Mouse (Mus musculus): Measurements from ENCODE around the gene Lgals9. TPM values are rescaled to one million over a fixed set of nuclear protein-coding genes. Genes with fewer than 3 reads are reported as not detected.
"Not testable (repeated sequence)": the region's sequence is repeated elsewhere in the genome, so short reads cannot be mapped to it uniquely, and the experiment has no call there.

Gene Lgals9
- polyA plus RNA-seq, 1 experiment from 2014 or later = 9.0 TPM

- Histone ChIP-seq H3K27me3 (no peaks in the 10 kb centered on the region), H3K9ac (no peak overlapping the region), H3K9me3 (no peaks in the 10 kb centered on the region), H3K4me3 (no peak overlapping the region), H3K4me2 (replicated peaks) (no peak overlapping the region), H3K4me1 (no peaks in the 10 kb centered on the region; the same call in none of the 2 replicates), H3K27ac (no peak overlapping the region), H3K36me3 (no peaks in the 10 kb centered on the region)
- ATAC-seq (ENCODE audit: insufficient number of reproducible peaks, insufficient read depth, low FRiP score, low TSS enrichment) = no peak
- 87% methylated on average over 14 of the region's 14 CpGs for WGBS
Observed at GRCm38 (mm10) chr11:79005578-79006394, 21.0 kb upstream of the Lgals9 start.

- H3K9ac ChIP-seq = no peak overlapping the region
- no peak for ATAC-seq (ENCODE audit: insufficient number of reproducible peaks, insufficient read depth, low FRiP score, low TSS enrichment)
- WGBS = 75% methylated on average over 10 of the region's 10 CpGs
Observed at GRCm38 (mm10) chr11:79003769-79004638, 19.3 kb upstream of the Lgals9 start.

GRCm38 (mm10) chr11:79003053-79003768 is 18.5 kb upstream of the Lgals9 start:
- no peaks in the 10 kb centered on the region for H3K36me3 ChIP-seq
- no peaks in the 10 kb centered on the region for H3K9me3 ChIP-seq
- no peak for ATAC-seq (ENCODE audit: insufficient number of reproducible peaks, insufficient read depth, low FRiP score, low TSS enrichment)
- WGBS = 68% methylated on average over 11 of the region's 11 CpGs
- H3K4me2 ChIP-seq (replicated peaks) = no peak overlapping the region
- no peak overlapping the region for H3K9ac ChIP-seq
- H3K27ac ChIP-seq = no peak overlapping the region
- no peaks in the 10 kb centered on the region for H3K27me3 ChIP-seq
- H3K4me1 ChIP-seq = no peaks in the 10 kb centered on the region; the same call in none of the 2 replicates
- H3K4me3 ChIP-seq = no peak overlapping the region

More at GRCm38 (mm10) chr11:79003769-79004638, 19.3 kb upstream of the Lgals9 start:
- H3K4me2 ChIP-seq (replicated peaks) = no peak overlapping the region
- no peaks in the 10 kb centered on the region for H3K9me3 ChIP-seq
- no peak overlapping the region for H3K4me3 ChIP-seq
- no peaks in the 10 kb centered on the region for H3K36me3 ChIP-seq
- H3K4me1 ChIP-seq = no peaks in the 10 kb centered on the region; the same call in none of the 2 replicates
- no peak overlapping the region for H3K27ac ChIP-seq
- H3K27me3 ChIP-seq = no peaks in the 10 kb centered on the region

GRCm38 (mm10) chr11:79002551-79002951 is 17.8 kb upstream of the Lgals9 start:
- ATAC-seq (ENCODE audit: insufficient number of reproducible peaks, insufficient read depth, low FRiP score, low TSS enrichment) = no peak
- WGBS = 51% methylated on average over 5 of the region's 5 CpGs
- Histone ChIP-seq H3K9ac (no peak overlapping the region), H3K9me3 (no peaks in the 10 kb centered on the region), H3K4me3 (no peak overlapping the region), H3K4me2 (replicated peaks) (no peak overlapping the region), H3K4me1 (no peaks in the 10 kb centered on the region; the same call in none of the 2 replicates), H3K27ac (no peak overlapping the region), H3K36me3 (no peaks in the 10 kb centered on the region), H3K27me3 (no peaks in the 10 kb centered on the region)

GRCm38 (mm10) chr11:79001871-79002270 is 17.1 kb upstream of the Lgals9 start:
- no peak overlapping the region for H3K4me2 ChIP-seq (replicated peaks)
- no peaks in the 10 kb centered on the region for H3K27me3 ChIP-seq
- H3K4me3 ChIP-seq = no peak overlapping the region
- H3K36me3 ChIP-seq = no peaks in the 10 kb centered on the region
- H3K9ac ChIP-seq = no peak overlapping the region
- H3K4me1 ChIP-seq = no peaks in the 10 kb centered on the region; the same call in none of the 2 replicates
- no peak for ATAC-seq (ENCODE audit: insufficient number of reproducible peaks, insufficient read depth, low FRiP score, low TSS enrichment)
- H3K9me3 ChIP-seq = peaks cover 2% of the 10 kb centered on the region; the same call in 1 of the 2 replicates
- no peak overlapping the region for H3K27ac ChIP-seq
- WGBS = 81% methylated on average over 4 of the region's 4 CpGs

GRCm38 (mm10) chr11:78999118-78999517 is 14.4 kb upstream of the Lgals9 start:
- Histone ChIP-seq H3K27me3 (no peaks in the 10 kb centered on the region), H3K36me3 (no peaks in the 10 kb centered on the region), H3K4me2 (replicated peaks) (no peak overlapping the region), H3K4me3 (no peak overlapping the region), H3K27ac (no peak overlapping the region), H3K9me3 (peaks cover 7% of the 10 kb centered on the region; the same call in 1 of the 2 replicates), H3K4me1 (no peaks in the 10 kb centered on the region; the same call in none of the 2 replicates), H3K9ac (no peak overlapping the region)
- ATAC-seq (ENCODE audit: insufficient number of reproducible peaks, insufficient read depth, low FRiP score, low TSS enrichment) = no peak
- WGBS = 68% methylated on average over 6 of the region's 6 CpGs

- not testable (repeated sequence) for H3K9ac ChIP-seq; ATAC-seq (ENCODE audit: insufficient number of reproducible peaks, insufficient read depth, low FRiP score, low TSS enrichment); H3K27ac ChIP-seq; H3K4me1 ChIP-seq; H3K4me3 ChIP-seq; H3K4me2 ChIP-seq (replicated peaks); H3K27me3 ChIP-seq; H3K9me3 ChIP-seq; H3K36me3 ChIP-seq
- 68% methylated on average over 5 of the region's 5 CpGs for WGBS
Observed at GRCm38 (mm10) chr11:78990875-78991543, 6.3 kb upstream of the Lgals9 start.

GRCm38 (mm10) chr11:78990096-78990495 is 5.3 kb upstream of the Lgals9 start:
- Histone ChIP-seq H3K9ac (no peak overlapping the region), H3K4me2 (replicated peaks) (no peak overlapping the region), H3K4me1 (no peaks in the 10 kb centered on the region), H3K9me3 (peaks cover 7% of the 10 kb centered on the region; the same call in 1 of the 2 replicates), H3K4me3 (no peak overlapping the region), H3K36me3 (no peaks in the 10 kb centered on the region), H3K27ac (no peak overlapping the region), H3K27me3 (no peaks in the 10 kb centered on the region)
- ATAC-seq (ENCODE audit: insufficient number of reproducible peaks, insufficient read depth, low FRiP score, low TSS enrichment) = no peak
- 93% methylated on average over 9 of the region's 9 CpGs for WGBS

- not testable (repeated sequence) for H3K4me2 ChIP-seq (replicated peaks); H3K36me3 ChIP-seq; H3K4me1 ChIP-seq; H3K9me3 ChIP-seq; H3K4me3 ChIP-seq; ATAC-seq (ENCODE audit: insufficient number of reproducible peaks, insufficient read depth, low FRiP score, low TSS enrichment); H3K27me3 ChIP-seq; H3K9ac ChIP-seq; H3K27ac ChIP-seq
- 91% methylated on average over 11 of the region's 11 CpGs for WGBS
Observed at GRCm38 (mm10) chr11:78989206-78989605, 4.5 kb upstream of the Lgals9 start.

GRCm38 (mm10) chr11:78986311-78987002 is 1.7 kb upstream of the Lgals9 start:
- Histone ChIP-seq H3K27me3 (no peaks in the 10 kb centered on the region), H3K4me3 (no peak overlapping the region), H3K9ac (no peak overlapping the region), H3K4me1 (no peaks in the 10 kb centered on the region), H3K36me3 (no peaks in the 10 kb centered on the region), H3K27ac (no peak overlapping the region), H3K4me2 (replicated peaks) (no peak overlapping the region), H3K9me3 (peaks cover 4% of the 10 kb centered on the region; the same call in 1 of the 2 replicates)
- WGBS = 88% methylated on average over 10 of the region's 10 CpGs
- ATAC-seq (ENCODE audit: insufficient number of reproducible peaks, insufficient read depth, low FRiP score, low TSS enrichment) = no peak
